Mouse (Mus musculus): ENCODE measurements around the gene Slamf9. TPM values are rescaled to one million over a fixed set of nuclear protein-coding genes. Genes with fewer than 3 reads are reported as not detected.

Gene Slamf9
- polyA plus RNA-seq, 1 experiment from 2014 or later: not detected

DNA sequence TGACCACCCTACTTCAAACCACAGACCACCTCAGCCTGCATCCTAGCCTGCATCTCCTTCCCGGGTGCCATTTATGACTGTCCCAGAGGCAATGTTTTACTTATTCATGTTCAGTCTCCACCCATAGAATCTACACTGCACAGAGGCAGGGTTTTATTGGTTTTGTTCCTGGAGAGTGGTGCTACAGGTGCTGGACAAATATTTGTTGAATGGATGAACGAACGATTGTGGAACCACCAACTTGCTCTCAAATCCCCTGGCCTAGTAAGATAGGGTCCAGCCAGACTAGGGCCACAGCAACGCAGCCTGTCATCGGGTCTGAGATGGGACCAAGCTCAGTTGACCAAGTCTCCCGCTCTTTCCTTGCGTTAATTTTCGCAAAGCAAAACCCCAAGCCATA is 34.8 kb downstream of the Slamf9 start:
- no peaks in the 10 kb centered on the region for H3K9me3 ChIP-seq

DNA sequence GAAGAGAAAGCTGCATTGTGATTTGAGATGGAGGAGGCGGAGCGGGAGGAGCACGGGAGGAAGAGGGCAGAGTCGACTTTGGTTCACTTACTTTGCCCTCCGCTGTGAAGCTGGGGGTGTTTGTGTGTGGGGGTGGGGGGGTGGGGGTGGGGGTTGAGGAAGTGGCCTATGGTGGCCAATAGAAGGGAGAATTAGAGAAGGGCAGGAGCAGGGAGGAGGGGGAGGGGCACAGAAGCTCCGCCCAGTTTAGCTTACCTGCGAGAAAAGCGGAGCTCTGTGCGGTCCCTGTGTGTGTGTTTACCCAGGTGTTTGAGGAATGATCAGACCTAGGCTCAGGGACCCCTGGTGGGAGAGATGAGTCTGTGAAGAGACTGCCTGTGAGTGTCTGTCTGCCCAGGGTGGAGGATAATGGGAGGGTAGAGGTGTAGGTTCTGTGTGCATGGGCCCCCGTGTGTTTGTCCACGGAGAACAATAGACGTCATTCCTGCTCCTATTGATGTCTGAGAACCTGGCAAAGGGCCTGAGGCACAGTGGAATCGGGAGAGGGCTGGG is 35.3 kb downstream of the Slamf9 start:
- Histone ChIP-seq H3K9me3 (no peaks in the 10 kb centered on the region), H3K4me2 (replicated peaks) (no peak overlapping the region), H3K27ac (replicated peaks) (no peak overlapping the region), H3K36me3 (no peaks in the 10 kb centered on the region), H3K9ac (replicated peaks) (no peak overlapping the region), H3K27me3 (no peaks in the 10 kb centered on the region), H3K4me3 (no peak overlapping the region), H3K4me1 (no peaks in the 10 kb centered on the region)
- ATAC-seq (replicated peaks): no peak
- WGBS: 23% methylated on average over 13 of the region's 13 CpGs

More for the DNA sequence above, 34.8 kb downstream of the Slamf9 start:
- H3K9ac ChIP-seq (replicated peaks): no peak overlapping the region
- H3K36me3 ChIP-seq: no peaks in the 10 kb centered on the region
- no peaks in the 10 kb centered on the region for H3K4me1 ChIP-seq
- WGBS: 52% methylated on average over 8 of the region's 8 CpGs
- H3K27ac ChIP-seq (replicated peaks): no peak overlapping the region
- no peak overlapping the region for H3K4me2 ChIP-seq (replicated peaks)
- H3K4me3 ChIP-seq: no peak overlapping the region
- H3K27me3 ChIP-seq: no peaks in the 10 kb centered on the region
- ATAC-seq (replicated peaks): no peak

DNA sequence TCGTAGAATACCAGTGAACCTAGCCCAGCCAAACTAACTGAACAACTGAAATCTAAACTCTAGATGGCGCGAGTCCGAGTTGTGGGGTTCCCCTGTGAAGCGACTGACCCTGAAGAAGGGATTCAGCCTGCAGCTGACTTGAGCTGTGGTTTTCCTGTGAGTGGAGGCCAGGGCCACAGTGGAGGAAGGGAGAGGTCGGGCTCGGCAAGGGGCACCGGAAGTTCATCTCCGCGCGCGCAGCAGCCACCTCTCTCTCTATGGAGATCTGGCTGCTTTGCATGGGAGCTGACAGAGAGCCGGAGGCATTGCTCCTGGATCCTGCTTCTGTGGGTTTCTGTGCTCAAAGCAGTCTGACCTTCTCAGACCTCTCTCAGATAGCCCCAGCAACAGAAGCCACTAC is 37.8 kb downstream of the Slamf9 start:
- no peaks in the 10 kb centered on the region for H3K4me1 ChIP-seq
- no peaks in the 10 kb centered on the region for H3K27me3 ChIP-seq
- ATAC-seq (replicated peaks): no peak
- WGBS: 37% methylated on average over 13 of the region's 13 CpGs
- no peak overlapping the region for H3K9ac ChIP-seq (replicated peaks)
- H3K4me2 ChIP-seq (replicated peaks): no peak overlapping the region
- H3K27ac ChIP-seq (replicated peaks): no peak overlapping the region
- no peak overlapping the region for H3K4me3 ChIP-seq
- H3K9me3 ChIP-seq: 0 out of 2 replicates have a peak, but pooled peaks cover 5% of the 10 kb centered on the region
- H3K36me3 ChIP-seq: no peaks in the 10 kb centered on the region

GRCm38 (mm10) chr1:172513525-172514212 is 38.5 kb downstream of the Slamf9 start:
- Histone ChIP-seq H3K27me3 (no peaks in the 10 kb centered on the region), H3K9ac (replicated peaks) (no peak overlapping the region), H3K4me1 (no peaks in the 10 kb centered on the region), H3K27ac (replicated peaks) (no peak overlapping the region), H3K4me3 (no peak overlapping the region), H3K36me3 (no peaks in the 10 kb centered on the region), H3K9me3 (0 out of 2 replicates have a peak, but pooled peaks cover 6% of the 10 kb centered on the region), H3K4me2 (replicated peaks) (no peak overlapping the region)
- 87% methylated on average over 17 of the region's 17 CpGs for WGBS
- no peak for ATAC-seq (replicated peaks)

GRCm38 (mm10) chr1:172514213-172514529 is 39.0 kb downstream of the Slamf9 start:
- no peak overlapping the region for H3K4me2 ChIP-seq (replicated peaks)
- H3K4me1 ChIP-seq: no peaks in the 10 kb centered on the region
- H3K4me3 ChIP-seq: no peak overlapping the region
- no peak overlapping the region for H3K27ac ChIP-seq (replicated peaks)
- 81% methylated on average over 4 of the region's 4 CpGs for WGBS
- no peak overlapping the region for H3K9ac ChIP-seq (replicated peaks)
- no peaks in the 10 kb centered on the region for H3K27me3 ChIP-seq
- H3K9me3 ChIP-seq: 0 out of 2 replicates have a peak, but pooled peaks cover 6% of the 10 kb centered on the region
- ATAC-seq (replicated peaks): no peak
- H3K36me3 ChIP-seq: no peaks in the 10 kb centered on the region

- Histone ChIP-seq H3K4me2 (replicated peaks) (no peak overlapping the region), H3K4me3 (no peak overlapping the region), H3K36me3 (no peaks in the 10 kb centered on the region), H3K9ac (replicated peaks) (no peak overlapping the region), H3K4me1 (no peaks in the 10 kb centered on the region), H3K9me3 (0 out of 2 replicates have a peak, but pooled peaks cover 6% of the 10 kb centered on the region), H3K27ac (replicated peaks) (no peak overlapping the region), H3K27me3 (no peaks in the 10 kb centered on the region)
- 85% methylated on average over 7 of the region's 7 CpGs for WGBS
- ATAC-seq (replicated peaks): no peak
Measured at GRCm38 (mm10) chr1:172514551-172515268, 39.6 kb downstream of the Slamf9 start.

- no peak overlapping the region for H3K27ac ChIP-seq (replicated peaks)
- no peaks in the 10 kb centered on the region for H3K27me3 ChIP-seq
- no peak for ATAC-seq (replicated peaks)
- H3K36me3 ChIP-seq: no peaks in the 10 kb centered on the region
- no peak overlapping the region for H3K9ac ChIP-seq (replicated peaks)
- WGBS: 65% methylated on average over 1 of the region's 1 CpGs
- H3K9me3 ChIP-seq: 0 out of 2 replicates have a peak, but pooled peaks cover 6% of the 10 kb centered on the region
- H3K4me1 ChIP-seq: peaks cover 3% of the 10 kb centered on the region; the same call in 1 of the 2 replicates
- no peak overlapping the region for H3K4me3 ChIP-seq
- H3K4me2 ChIP-seq (replicated peaks): no peak overlapping the region
Measured at GRCm38 (mm10) chr1:172515396-172515795, 40.2 kb downstream of the Slamf9 start.

DNA sequence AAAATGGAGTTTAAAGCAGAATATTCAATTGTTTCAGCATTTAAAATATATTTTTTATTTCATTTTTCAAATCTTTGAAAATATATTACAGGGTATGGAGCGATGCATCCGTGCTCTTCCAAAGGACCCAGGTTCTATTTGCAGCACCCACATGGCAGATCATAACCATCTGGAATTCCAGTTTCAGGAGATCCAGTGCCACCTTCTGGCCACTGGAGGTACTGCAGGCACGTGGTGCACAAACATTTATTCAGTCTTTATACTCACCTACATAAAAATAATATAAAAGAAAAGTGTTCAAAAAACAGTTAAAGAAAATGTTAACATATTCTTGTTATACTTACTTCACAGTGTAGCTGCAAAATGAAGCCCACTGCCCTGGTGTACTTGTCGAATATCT is 42.9 kb downstream of the Slamf9 start:
- Histone ChIP-seq H3K36me3 (no peaks in the 10 kb centered on the region), H3K9me3 (0 out of 2 replicates have a peak, but pooled peaks cover 6% of the 10 kb centered on the region), H3K27ac (replicated peaks) (no peak overlapping the region), H3K4me3 (no peak overlapping the region), H3K27me3 (no peaks in the 10 kb centered on the region), H3K9ac (replicated peaks) (no peak overlapping the region), H3K4me1 (peaks cover 15% of the 10 kb centered on the region), H3K4me2 (replicated peaks) (no peak overlapping the region)
- ATAC-seq (replicated peaks): no peak
- 83% methylated on average over 4 of the region's 4 CpGs for WGBS

DNA sequence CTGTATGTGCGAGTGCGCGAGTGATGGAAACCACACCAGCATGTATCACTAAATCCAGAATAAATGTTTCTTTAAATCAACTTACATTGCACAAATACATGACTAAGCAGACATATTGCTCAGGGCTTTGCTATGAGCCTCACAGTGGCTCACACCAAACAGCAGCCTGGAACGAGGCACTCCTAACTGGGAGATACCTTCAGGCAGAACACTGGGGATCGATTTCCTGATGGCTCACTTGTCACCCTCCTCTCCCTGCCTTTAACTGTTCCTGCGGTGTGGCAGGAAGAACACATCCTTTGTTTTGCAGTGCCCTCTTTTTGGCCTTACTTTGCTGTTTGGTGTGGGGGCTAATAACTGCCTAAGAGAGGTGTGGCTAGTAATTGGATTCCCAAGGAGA is 44.5 kb downstream of the Slamf9 start:
- no peak overlapping the region for H3K9ac ChIP-seq (replicated peaks)
- H3K27me3 ChIP-seq: no peaks in the 10 kb centered on the region
- H3K9me3 ChIP-seq: 0 out of 2 replicates have a peak, but pooled peaks cover 6% of the 10 kb centered on the region
- H3K4me2 ChIP-seq (replicated peaks): no peak overlapping the region
- H3K4me3 ChIP-seq: no peak overlapping the region
- WGBS: 80% methylated on average over 6 of the region's 6 CpGs
- no peaks in the 10 kb centered on the region for H3K36me3 ChIP-seq
- peaks cover 15% of the 10 kb centered on the region for H3K4me1 ChIP-seq
- ATAC-seq (replicated peaks): no peak
- no peak overlapping the region for H3K27ac ChIP-seq (replicated peaks)

- ATAC-seq (replicated peaks): peak; percentile 93
- H3K4me3 ChIP-seq: peak within 1 kb of the TSS; percentile 38
- H3K27ac ChIP-seq (replicated peaks): no peak within 1 kb of the TSS
- H3K36me3 ChIP-seq: no peaks in the 10 kb centered on the region
- 0 out of 2 replicates have a peak, but pooled peaks cover 6% of the 10 kb centered on the region for H3K9me3 ChIP-seq
- 0 out of 2 replicates have a peak, but pooled peaks cover under 1% of the 10 kb centered on the region for H3K27me3 ChIP-seq
- H3K4me2 ChIP-seq (replicated peaks): peak within 1 kb of the TSS; percentile 66
- H3K9ac ChIP-seq (replicated peaks): 0 out of 2 replicates have a peak within 1 kb of the TSS, but pooled peaks have one; percentile 2
- peaks cover 15% of the 10 kb centered on the region for H3K4me1 ChIP-seq
- 4% methylated on average over 28 of the region's 28 CpGs for WGBS
Measured at GRCm38 (mm10) chr1:172520576-172521440, 45.6 kb downstream of the Slamf9 start, which contains the start of gene Cfap45. Gene Cfap45 (plus strand): TSS chr1:172520801.

DNA sequence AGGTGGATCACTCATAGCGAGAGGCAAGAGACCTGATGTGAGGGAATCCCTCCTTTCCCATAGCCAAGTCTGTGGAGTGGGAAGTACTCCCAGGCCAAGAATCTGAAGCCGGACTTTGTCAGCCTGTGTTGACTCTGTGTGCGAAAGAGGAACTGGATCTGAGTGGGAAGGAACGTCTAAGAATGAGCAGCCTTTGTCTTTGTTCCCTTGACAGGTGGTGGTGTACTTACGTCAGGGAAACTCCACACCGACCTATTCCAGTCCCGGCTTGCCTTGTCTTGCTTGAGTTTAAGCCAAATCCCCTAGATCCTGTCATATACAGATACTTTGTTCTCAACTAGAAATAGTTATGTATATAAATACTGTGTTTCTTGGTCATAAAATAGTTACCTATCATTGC is 47.4 kb downstream of the Slamf9 start:
- H3K36me3 ChIP-seq: no peaks in the 10 kb centered on the region
- peaks cover 15% of the 10 kb centered on the region for H3K4me1 ChIP-seq
- H3K9me3 ChIP-seq: 0 out of 2 replicates have a peak, but pooled peaks cover 5% of the 10 kb centered on the region
- 0 out of 2 replicates have a peak, but pooled peaks cover 3% of the 10 kb centered on the region for H3K27me3 ChIP-seq
- no peak overlapping the region for H3K27ac ChIP-seq (replicated peaks)
- no peak overlapping the region for H3K4me2 ChIP-seq (replicated peaks)
- H3K9ac ChIP-seq (replicated peaks): no peak overlapping the region
- 72% methylated on average over 7 of the region's 7 CpGs for WGBS
- no peak overlapping the region for H3K4me3 ChIP-seq
- no peak for ATAC-seq (replicated peaks)
